Mouse (Mus musculus) hindbrain, embryonic 11.5 days (tissue): Measurements from ENCODE around the gene Tdrd12. TPM values are rescaled to one million over a fixed set of nuclear protein-coding genes. Genes with fewer than 3 reads are reported as not detected.
"Not testable (repeated sequence)": the region's sequence is repeated elsewhere in the genome, so short reads cannot be mapped to it uniquely, and the experiment has no call there.

Source experiments
- ATAC-seq: fragments of 200-750 bp; cut with Nextera tagmentation; 2 replicates; pipeline ENCODE4 v1.8.0; 2017; ENCODE audit warnings: mild to moderate bottlenecking, moderate TSS enrichment, moderate library complexity; ENCODE audit not compliant: low FRiP score
- DNase-seq: peaks from one replicate; pipeline ENCODE4 v3.0.0-alpha.2; 2015; ENCODE audit warnings: low spot score
- H3K27ac ChIP-seq: fragments of 300-500 bp; sonication (generic); 2 replicates; pipeline ENCODE4 v1.5.1; 2014; ENCODE audit warnings: mild to moderate bottlenecking, low read depth, low read length
- H3K27me3 ChIP-seq: fragments of 300-500 bp; sonication (generic); 2 replicates; pipeline ENCODE4 v1.6.1; 2014; ENCODE audit warnings: mild to moderate bottlenecking, low read length, moderate library complexity, mixed read lengths; ENCODE audit not compliant: control insufficient read depth, insufficient read depth
- H3K36me3 ChIP-seq: fragments of 300-500 bp; sonication (generic); 2 replicates; pipeline ENCODE4 v1.6.1; 2014; ENCODE audit warnings: mild to moderate bottlenecking, low read length, moderate library complexity, mixed read lengths; ENCODE audit not compliant: control insufficient read depth, insufficient read depth
- H3K4me1 ChIP-seq: fragments of 300-500 bp; sonication (generic); replicated peaks from 2 replicates; pipeline ENCODE4 v1.6.1; 2014; ENCODE audit warnings: low read length, mixed read lengths; ENCODE audit not compliant: control insufficient read depth, insufficient read depth
- H3K4me2 ChIP-seq: fragments of 300-500 bp; sonication (generic); replicated peaks from 2 replicates; pipeline ENCODE4 v1.6.1; 2014; ENCODE audit warnings: mild to moderate bottlenecking, low read depth, low read length
- H3K4me3 ChIP-seq: fragments of 300-500 bp; sonication (generic); 2 replicates; pipeline ENCODE4 v1.5.1; 2014; ENCODE audit warnings: low read depth, low read length
- H3K9ac ChIP-seq: fragments of 300-500 bp; sonication (generic); 2 replicates; pipeline ENCODE4 v1.6.1; 2014; ENCODE audit warnings: low read depth, low read length
- H3K9me3 ChIP-seq: fragments of 300-500 bp; sonication (generic); 2 replicates; pipeline ENCODE4 v1.6.1; 2016; ENCODE audit warnings: low read length; ENCODE audit not compliant: control insufficient read depth
- WGBS: fragments of 180-500 bp; shearing (Covaris S2); extraction: QIAGEN DNeasy Blood & Tissue Kit; methylation state at CpG from one replicate; pipeline ENCODE4 v1.1.7; 2014; 5-methylcytosine and 5-hydroxymethylcytosine counted together
- polyA plus RNA-seq: library from polyadenylated mRNA; unstranded; fragments of >200 nt; fragmentation: Nextera tagmentation; extraction: Ambion mirVana; gene quantifications from 2 replicates; pipeline ENCODE4 v1.2.1, GENCODE M21; 2014

Gene Tdrd12
- polyA plus RNA-seq, 1 experiment from 2014 or later: 0.36 TPM

DNA sequence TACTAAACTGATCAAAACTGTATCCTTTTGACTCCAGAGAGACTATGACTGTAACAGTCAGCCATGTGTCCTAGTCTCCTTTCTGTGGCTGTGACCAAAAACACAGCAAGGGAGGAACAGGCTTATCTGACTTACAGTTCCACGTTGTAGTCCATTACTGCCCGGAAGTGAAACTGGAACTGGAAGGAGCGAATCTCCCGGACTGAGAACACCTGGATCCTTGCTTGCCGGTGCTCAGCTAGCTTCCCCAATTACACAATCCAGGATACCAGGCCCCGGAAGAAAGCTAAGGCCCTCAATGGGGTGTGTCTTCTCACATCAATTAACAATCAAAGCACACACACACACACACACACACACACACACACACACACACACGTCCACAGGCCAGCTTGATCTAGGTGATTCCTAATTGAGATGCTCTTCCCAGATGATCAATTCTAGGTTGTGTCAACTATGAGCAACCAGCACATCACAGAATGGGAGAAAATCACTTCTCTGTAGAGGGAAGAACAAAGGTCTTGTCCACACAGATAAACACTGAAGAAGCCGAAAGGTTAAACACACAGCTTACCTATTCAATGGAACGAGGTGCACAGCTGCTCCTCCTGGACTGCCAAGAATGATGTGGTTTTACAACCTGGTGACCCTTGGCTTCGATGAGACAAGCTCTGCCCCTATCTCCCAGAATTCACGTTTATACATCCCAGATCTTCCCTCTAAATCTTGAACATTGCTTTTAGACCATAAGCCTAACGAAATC, 1.6 kb downstream of the Tdrd12 start:
- H3K27me3 ChIP-seq: no peaks in the 10 kb centered on the region
- DNase-seq: no peak
- ATAC-seq: no peak
- H3K9me3 ChIP-seq: no peaks in the 10 kb centered on the region
- 84% methylated on average over 12 of the region's 12 CpGs for WGBS
- no peak overlapping the region for H3K9ac ChIP-seq
- H3K4me3 ChIP-seq: no peak overlapping the region
- H3K4me2 ChIP-seq: no peak overlapping the region
- H3K36me3 ChIP-seq: no peaks in the 10 kb centered on the region
- no peak overlapping the region for H3K27ac ChIP-seq
- H3K4me1 ChIP-seq: no peaks in the 10 kb centered on the region

GRCm38 (mm10) chr7:35530544-35530943, 7.0 kb downstream of the Tdrd12 start:
- 43% methylated on average over 1 of the region's 1 CpGs for WGBS
- ATAC-seq, H3K4me1 ChIP-seq, DNase-seq, H3K27me3 ChIP-seq, H3K9me3 ChIP-seq, H3K4me2 ChIP-seq, H3K4me3 ChIP-seq, H3K27ac ChIP-seq, H3K9ac ChIP-seq, H3K36me3 ChIP-seq: not testable (repeated sequence)

DNA sequence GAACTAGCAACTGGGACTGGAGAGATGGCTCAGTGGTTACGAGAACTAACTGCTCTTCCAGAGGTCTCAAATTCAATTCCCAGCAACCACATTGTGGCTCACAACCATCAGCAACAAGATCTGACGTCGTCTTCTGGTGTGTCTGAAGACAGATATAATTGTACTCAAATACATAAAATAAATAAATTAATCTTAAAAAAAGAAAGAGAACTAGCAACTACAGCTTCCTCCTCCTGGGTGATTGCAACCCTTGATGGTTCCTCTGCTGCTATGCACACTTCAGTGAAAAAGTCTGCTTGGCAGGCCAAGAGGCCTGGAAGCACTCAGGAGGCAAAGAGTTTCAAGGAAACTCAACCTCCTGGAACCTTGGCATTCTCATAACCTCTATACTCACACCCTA, 7.5 kb downstream of the Tdrd12 start:
- ATAC-seq (no peak), DNase-seq (no peak)
- H3K27ac ChIP-seq: no peak overlapping the region
- H3K9ac ChIP-seq: no peak overlapping the region
- no peak overlapping the region for H3K4me2 ChIP-seq
- no peaks in the 10 kb centered on the region for H3K9me3 ChIP-seq
- H3K4me1 ChIP-seq: no peaks in the 10 kb centered on the region
- no peaks in the 10 kb centered on the region for H3K27me3 ChIP-seq
- 84% methylated on average over 3 of the region's 3 CpGs for WGBS
- H3K36me3 ChIP-seq: no peaks in the 10 kb centered on the region
- H3K4me3 ChIP-seq: no peak overlapping the region

GRCm38 (mm10) chr7:35526795-35527194, 10.8 kb downstream of the Tdrd12 start:
- Histone ChIP-seq H3K27ac (no peak overlapping the region), H3K4me1 (no peaks in the 10 kb centered on the region), H3K27me3 (no peaks in the 10 kb centered on the region), H3K4me2 (no peak overlapping the region), H3K9me3 (no peaks in the 10 kb centered on the region), H3K9ac (no peak overlapping the region), H3K36me3 (no peaks in the 10 kb centered on the region), H3K4me3 (no peak overlapping the region)
- ATAC-seq (no peak), DNase-seq (no peak)
- WGBS: 85% methylated on average over 2 of the region's 2 CpGs

- peak; percentile 30 for DNase-seq
- Histone ChIP-seq H3K27me3 (no peaks in the 10 kb centered on the region), H3K9me3 (no peaks in the 10 kb centered on the region), H3K36me3 (no peaks in the 10 kb centered on the region), H3K4me1 (no peaks in the 10 kb centered on the region), H3K4me3 (no peak overlapping the region), H3K4me2 (no peak overlapping the region), H3K27ac (no peak overlapping the region), H3K9ac (no peak overlapping the region)
- ATAC-seq: no peak
- 33% methylated on average over 4 of the region's 4 CpGs for WGBS
Observed at GRCm38 (mm10) chr7:35501995-35502394, 35.5 kb downstream of the Tdrd12 start.

GRCm38 (mm10) chr7:35497516-35497915, 40.0 kb downstream of the Tdrd12 start:
- Histone ChIP-seq H3K4me3 (no peak overlapping the region), H3K9ac (no peak overlapping the region), H3K27me3 (no peaks in the 10 kb centered on the region), H3K27ac (no peak overlapping the region), H3K36me3 (no peaks in the 10 kb centered on the region), H3K4me2 (no peak overlapping the region), H3K9me3 (no peaks in the 10 kb centered on the region), H3K4me1 (no peaks in the 10 kb centered on the region)
- ATAC-seq (no peak), DNase-seq (no peak)
- 95% methylated on average over 2 of the region's 2 CpGs for WGBS

DNA sequence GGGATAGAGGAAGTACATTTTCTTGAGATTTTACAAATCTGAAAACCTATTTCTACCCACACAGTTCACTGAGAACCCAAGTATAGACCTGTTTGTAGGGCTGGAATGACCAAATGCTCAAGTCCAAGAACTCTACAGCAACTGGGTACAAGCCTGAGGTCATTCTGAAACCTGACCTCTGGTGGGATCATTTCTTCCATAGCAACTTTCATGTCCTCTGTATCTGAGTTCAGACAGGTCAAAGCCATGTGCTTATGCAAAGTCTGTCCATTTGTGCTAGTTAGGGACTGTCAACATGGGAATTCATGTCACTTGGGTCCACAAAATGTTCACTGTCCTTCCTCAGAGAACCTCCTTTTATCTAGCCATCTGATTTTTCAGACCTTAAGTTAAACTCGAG, 46.5 kb downstream of the Tdrd12 start:
- DNase-seq: no peak
- Histone ChIP-seq H3K9ac (no peak overlapping the region), H3K27ac (no peak overlapping the region), H3K36me3 (no peaks in the 10 kb centered on the region), H3K4me2 (no peak overlapping the region), H3K4me3 (no peak overlapping the region), H3K27me3 (no peaks in the 10 kb centered on the region), H3K9me3 (no peaks in the 10 kb centered on the region), H3K4me1 (no peaks in the 10 kb centered on the region)
- 84% methylated on average over 1 of the region's 1 CpGs for WGBS
- no peak for ATAC-seq

DNA sequence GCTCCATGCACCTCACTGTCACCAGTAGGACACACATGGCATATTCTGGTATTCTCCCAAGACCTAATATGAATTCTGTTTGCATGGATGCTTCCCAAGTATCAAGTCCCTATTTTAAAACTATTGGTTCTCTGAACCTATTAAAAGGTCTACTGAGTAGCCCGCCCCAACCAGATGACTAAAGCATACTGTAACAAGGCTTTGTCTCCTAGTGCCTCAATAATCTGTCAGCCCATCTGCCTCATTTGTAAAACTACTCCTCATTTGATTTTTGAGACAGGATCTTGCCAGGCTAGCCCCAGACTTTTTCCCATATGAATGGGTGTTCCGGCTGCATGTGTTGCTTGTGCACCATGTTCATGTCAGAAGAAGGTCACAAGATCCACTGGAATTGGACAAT, 47.4 kb downstream of the Tdrd12 start:
- DNase-seq (no peak), ATAC-seq (no peak)
- Histone ChIP-seq H3K4me1 (no peaks in the 10 kb centered on the region), H3K36me3 (no peaks in the 10 kb centered on the region), H3K9ac (no peak overlapping the region), H3K27ac (no peak overlapping the region), H3K4me2 (no peak overlapping the region), H3K4me3 (no peak overlapping the region), H3K9me3 (no peaks in the 10 kb centered on the region), H3K27me3 (no peaks in the 10 kb centered on the region)
- WGBS: 90% methylated on average over 2 of the region's 2 CpGs

DNA sequence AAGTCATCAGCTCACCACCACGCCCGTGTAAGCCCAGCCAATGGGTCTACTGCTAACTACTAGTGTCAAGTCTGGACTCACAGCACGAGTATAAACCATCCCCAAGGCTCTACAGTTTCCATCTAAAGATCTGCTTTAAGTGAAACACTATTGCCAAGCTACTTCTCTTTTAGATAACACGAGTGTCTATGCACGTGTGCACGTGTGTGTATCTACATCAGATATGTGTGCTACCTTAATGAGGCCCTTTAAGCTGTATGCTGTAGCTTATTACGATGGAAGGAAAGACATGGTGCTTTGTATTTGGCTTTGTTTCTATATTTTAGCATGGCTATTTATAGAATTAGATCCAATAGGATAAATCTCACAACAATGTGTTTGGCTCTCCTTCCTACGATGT, 51.0 kb downstream of the Tdrd12 start:
- ATAC-seq (no peak), DNase-seq (no peak)
- no peak overlapping the region for H3K4me3 ChIP-seq
- H3K27ac ChIP-seq: no peak overlapping the region
- no peaks in the 10 kb centered on the region for H3K27me3 ChIP-seq
- no peak overlapping the region for H3K9ac ChIP-seq
- no peaks in the 10 kb centered on the region for H3K4me1 ChIP-seq
- H3K9me3 ChIP-seq: no peaks in the 10 kb centered on the region
- H3K4me2 ChIP-seq: no peak overlapping the region
- no peaks in the 10 kb centered on the region for H3K36me3 ChIP-seq
- 91% methylated on average over 8 of the region's 8 CpGs for WGBS
